Mouse (Mus musculus) heart, embryonic 12.5 days (tissue): Measurements from ENCODE around the gene Mmp11. TPM values are rescaled to one million over a fixed set of nuclear protein-coding genes. Genes with fewer than 3 reads are reported as not detected.

ENCODE experiments used
- ATAC-seq: fragments of 200-750 bp; cut with Nextera tagmentation; 2 replicates; pipeline ENCODE4 v1.8.0; 2017; ENCODE audit warnings: moderate TSS enrichment, moderate library complexity; ENCODE audit not compliant: insufficient number of reproducible peaks, low FRiP score
- H3K27ac ChIP-seq: fragments of 300-500 bp; sonication (generic); 2 replicates; pipeline ENCODE4 v1.5.1; 2016; ENCODE audit warnings: mild to moderate bottlenecking, moderate library complexity; ENCODE audit not compliant: poor library complexity, severe bottlenecking
- H3K27me3 ChIP-seq: fragments of 300-500 bp; sonication (generic); replicated peaks from 2 replicates; pipeline ENCODE4 v1.6.1; 2016; ENCODE audit warnings: mild to moderate bottlenecking, moderate library complexity
- H3K36me3 ChIP-seq: fragments of 300-500 bp; sonication (generic); 2 replicates; pipeline ENCODE4 v1.6.1; 2016; ENCODE audit warnings: mild to moderate bottlenecking, moderate library complexity
- H3K4me1 ChIP-seq: fragments of 300-500 bp; sonication (generic); replicated peaks from 2 replicates; pipeline ENCODE4 v1.6.1; 2016; ENCODE audit warnings: mild to moderate bottlenecking
- H3K4me2 ChIP-seq: fragments of 300-500 bp; sonication (generic); 2 replicates; pipeline ENCODE4 v1.6.1; 2016; ENCODE audit warnings: mild to moderate bottlenecking, moderate library complexity
- H3K4me3 ChIP-seq: fragments of 300-500 bp; sonication (generic); 2 replicates; pipeline ENCODE4 v1.5.1; 2016; ENCODE audit warnings: mild to moderate bottlenecking
- H3K9ac ChIP-seq: fragments of 300-500 bp; sonication (generic); 2 replicates; pipeline ENCODE4 v1.6.1; 2016; ENCODE audit warnings: mild to moderate bottlenecking, moderate library complexity
- H3K9me3 ChIP-seq: fragments of 300-500 bp; sonication (generic); replicated peaks from 2 replicates; pipeline ENCODE4 v1.6.1; 2016; ENCODE audit warnings: mild to moderate bottlenecking, moderate library complexity
- WGBS: fragments of 180-500 bp; shearing (Covaris S2); methylation state at CpG from one replicate; pipeline ENCODE4 v1.1.7; 2016; 5-methylcytosine and 5-hydroxymethylcytosine counted together
- polyA plus RNA-seq: library from polyadenylated mRNA; unstranded; fragments of >200 nt; fragmentation: Nextera tagmentation; extraction: Ambion mirVana; gene quantifications from 2 replicates; pipeline ENCODE4 v1.2.1, GENCODE M21; 2016

Gene Mmp11
- polyA plus RNA-seq, 1 experiment from 2014 or later = 27.1 TPM

DNA sequence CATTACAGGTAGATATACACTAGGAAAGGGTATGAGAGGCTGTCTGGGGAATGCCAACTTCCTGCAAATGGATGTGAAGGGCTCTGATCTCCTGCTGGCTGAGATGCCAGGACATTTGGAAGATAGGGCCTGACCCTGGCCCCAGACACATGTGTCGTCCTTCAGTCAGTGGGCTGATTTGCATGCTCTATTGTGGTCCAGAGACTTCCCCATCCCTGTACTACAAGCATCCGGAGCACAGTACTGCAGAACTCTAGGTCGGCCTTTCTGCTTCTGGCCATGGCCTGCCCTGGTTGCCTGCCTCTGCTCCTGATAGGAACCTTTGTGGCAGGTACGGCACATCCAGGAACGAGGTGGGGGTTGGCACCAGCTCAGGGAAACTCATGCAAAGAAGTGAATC lies 11.8 kb upstream of the Mmp11 start:
- WGBS = 68% methylated on average over 5 of the region's 5 CpGs
- no peaks in the 10 kb centered on the region for H3K36me3 ChIP-seq
- no peak overlapping the region for H3K4me3 ChIP-seq
- no peak overlapping the region for H3K9ac ChIP-seq
- no peaks in the 10 kb centered on the region for H3K9me3 ChIP-seq
- ATAC-seq = no peak
- H3K27ac ChIP-seq = no peak overlapping the region
- no peak overlapping the region for H3K4me2 ChIP-seq
- H3K27me3 ChIP-seq = peaks cover 34% of the 10 kb centered on the region
- H3K4me1 ChIP-seq = peaks cover 14% of the 10 kb centered on the region; the same call in 1 of the 2 replicates

DNA sequence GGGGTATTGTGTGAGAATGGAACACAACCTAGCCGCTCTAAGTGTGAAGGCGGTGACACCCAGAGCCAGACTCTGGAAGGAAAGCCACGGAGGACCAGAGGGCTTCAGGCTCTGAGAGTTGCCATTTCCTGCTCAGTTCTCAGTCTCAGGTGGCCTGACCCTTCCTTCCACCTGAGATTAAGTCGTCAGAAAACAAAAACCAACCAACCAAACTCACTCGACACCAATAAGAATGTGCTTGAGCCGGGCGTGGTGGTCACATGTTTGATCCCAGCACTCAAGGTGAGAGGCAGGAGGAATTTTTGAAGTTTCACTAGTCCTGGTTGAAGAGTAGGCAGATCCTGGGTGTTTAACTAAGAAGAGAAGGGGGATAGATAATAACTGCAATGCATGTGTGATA lies 9.6 kb upstream of the Mmp11 start:
- peaks cover 10% of the 10 kb centered on the region for H3K4me1 ChIP-seq
- H3K4me3 ChIP-seq = no peak overlapping the region
- H3K27ac ChIP-seq = no peak overlapping the region
- peaks cover 27% of the 10 kb centered on the region for H3K27me3 ChIP-seq
- no peak overlapping the region for H3K9ac ChIP-seq
- H3K4me2 ChIP-seq = no peak overlapping the region
- no peaks in the 10 kb centered on the region for H3K9me3 ChIP-seq
- WGBS = 76% methylated on average over 7 of the region's 7 CpGs
- no peaks in the 10 kb centered on the region for H3K36me3 ChIP-seq
- no peak for ATAC-seq

DNA sequence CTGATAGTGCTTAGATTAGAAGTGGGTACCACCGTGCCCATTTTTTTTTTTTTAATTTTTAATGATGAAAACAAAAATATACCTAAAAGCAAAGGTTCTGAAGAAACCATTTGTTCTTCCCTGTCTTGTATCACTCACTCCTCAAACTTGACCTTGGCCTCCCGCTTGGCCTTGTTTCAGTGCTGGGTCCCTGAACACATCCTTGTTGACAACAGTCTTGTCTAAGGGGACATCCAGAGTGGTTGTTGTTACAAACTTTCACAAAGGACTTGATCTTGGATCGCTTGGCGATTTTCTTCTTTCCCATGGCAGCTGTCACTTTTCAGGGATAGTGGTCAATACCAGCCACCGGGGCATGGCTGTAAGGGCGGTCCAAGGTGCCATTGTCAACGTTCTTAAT lies 8.9 kb upstream of the Mmp11 start:
- 86% methylated on average over 7 of the region's 7 CpGs for WGBS
- Histone ChIP-seq H3K4me1 (peaks cover 12% of the 10 kb centered on the region), H3K4me2 (no peak overlapping the region), H3K9ac (no peak overlapping the region), H3K27ac (no peak overlapping the region), H3K36me3 (no peaks in the 10 kb centered on the region), H3K27me3 (peaks cover 27% of the 10 kb centered on the region), H3K9me3 (no peaks in the 10 kb centered on the region), H3K4me3 (no peak overlapping the region)
- ATAC-seq = no peak

DNA sequence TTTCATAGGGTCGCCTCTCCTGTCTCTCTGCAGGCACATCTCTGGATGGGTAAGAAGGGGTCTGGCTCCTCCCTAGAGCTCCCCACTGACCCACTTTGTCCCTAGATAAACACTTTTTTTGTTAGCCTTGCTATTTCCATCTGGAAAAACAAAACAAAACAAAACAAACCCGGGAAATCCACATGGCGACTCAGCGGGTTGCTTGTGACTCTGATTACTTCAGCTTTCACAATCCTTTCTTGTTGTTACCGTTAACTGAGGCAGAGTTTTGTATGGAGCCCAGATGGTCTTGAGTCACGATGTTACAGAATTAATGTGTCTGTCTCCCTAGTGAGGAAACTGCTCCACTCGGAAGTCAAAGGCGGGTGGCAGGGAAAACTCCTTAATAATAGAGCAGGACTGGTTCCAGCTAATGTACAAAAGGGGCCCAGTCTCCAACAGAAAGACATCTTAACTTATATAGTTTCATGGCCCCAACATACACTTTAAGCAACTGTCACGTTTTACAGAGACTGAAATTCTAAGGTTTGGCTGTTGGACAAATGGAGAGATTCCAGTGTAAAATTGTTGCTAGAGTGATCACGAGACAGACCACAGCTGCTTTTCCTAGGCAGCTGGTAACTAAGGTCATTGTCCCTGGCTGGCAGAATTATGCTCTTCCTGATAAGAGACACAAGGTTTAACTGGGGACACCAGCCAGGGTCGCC lies 7.9 kb upstream of the Mmp11 start:
- WGBS = 32% methylated on average over 11 of the region's 11 CpGs
- Histone ChIP-seq H3K4me3 (no peak overlapping the region), H3K9ac (no peak overlapping the region), H3K4me2 (no peak overlapping the region), H3K9me3 (no peaks in the 10 kb centered on the region), H3K4me1 (peaks cover 20% of the 10 kb centered on the region), H3K27me3 (peaks cover 18% of the 10 kb centered on the region), H3K27ac (no peak overlapping the region), H3K36me3 (no peaks in the 10 kb centered on the region)
- no peak for ATAC-seq

DNA sequence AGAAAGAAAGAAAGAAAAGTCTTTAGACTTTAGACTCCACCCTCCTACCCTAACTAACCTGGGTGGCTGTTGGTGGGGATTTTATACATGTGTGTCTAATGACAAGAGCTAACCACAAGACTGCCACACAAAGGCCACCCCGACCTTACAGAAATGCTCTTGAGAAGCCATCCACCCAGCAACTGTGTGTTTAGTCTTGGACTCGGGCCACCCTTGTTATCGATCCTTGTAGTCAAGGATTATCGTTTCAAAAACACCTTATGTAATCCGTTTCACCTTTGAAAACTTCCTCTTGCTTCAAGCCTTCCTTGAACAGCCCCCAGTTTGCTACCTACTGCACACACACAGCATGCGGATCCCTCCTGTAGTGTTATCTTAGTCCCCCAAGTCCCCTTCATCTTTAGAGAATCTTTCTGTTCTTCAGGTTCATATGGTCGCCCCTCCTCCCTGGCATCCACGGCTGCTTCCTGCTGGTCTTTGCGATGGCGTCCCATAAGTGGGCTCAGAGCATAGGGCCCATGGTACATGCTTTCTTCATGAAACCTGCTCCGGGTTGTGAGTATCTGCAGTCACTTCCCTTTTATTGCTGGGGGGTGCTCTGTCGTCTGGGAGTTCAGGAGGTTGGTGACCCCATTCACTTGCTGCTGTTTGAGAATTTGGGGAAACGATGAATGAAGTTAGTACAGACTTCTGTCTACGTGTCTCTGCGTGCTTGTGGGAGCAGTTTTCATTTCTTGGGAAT lies 6.6 kb upstream of the Mmp11 start, which contains the start of gene Vpreb3:
Vpreb3 (plus strand) TSS at position 322 of the 742 bp plus-strand sequence.
- Histone ChIP-seq H3K4me2 (no peak within 1 kb of the TSS), H3K4me3 (no peak within 1 kb of the TSS), H3K4me1 (peaks cover 24% of the 10 kb centered on the region), H3K36me3 (no peaks in the 10 kb centered on the region), H3K9me3 (no peaks in the 10 kb centered on the region), H3K9ac (no peak within 1 kb of the TSS), H3K27ac (no peak within 1 kb of the TSS), H3K27me3 (0 out of 2 replicates have a peak, but pooled peaks cover 6% of the 10 kb centered on the region)
- WGBS = 75% methylated on average over 15 of the region's 15 CpGs
- no peak for ATAC-seq

DNA sequence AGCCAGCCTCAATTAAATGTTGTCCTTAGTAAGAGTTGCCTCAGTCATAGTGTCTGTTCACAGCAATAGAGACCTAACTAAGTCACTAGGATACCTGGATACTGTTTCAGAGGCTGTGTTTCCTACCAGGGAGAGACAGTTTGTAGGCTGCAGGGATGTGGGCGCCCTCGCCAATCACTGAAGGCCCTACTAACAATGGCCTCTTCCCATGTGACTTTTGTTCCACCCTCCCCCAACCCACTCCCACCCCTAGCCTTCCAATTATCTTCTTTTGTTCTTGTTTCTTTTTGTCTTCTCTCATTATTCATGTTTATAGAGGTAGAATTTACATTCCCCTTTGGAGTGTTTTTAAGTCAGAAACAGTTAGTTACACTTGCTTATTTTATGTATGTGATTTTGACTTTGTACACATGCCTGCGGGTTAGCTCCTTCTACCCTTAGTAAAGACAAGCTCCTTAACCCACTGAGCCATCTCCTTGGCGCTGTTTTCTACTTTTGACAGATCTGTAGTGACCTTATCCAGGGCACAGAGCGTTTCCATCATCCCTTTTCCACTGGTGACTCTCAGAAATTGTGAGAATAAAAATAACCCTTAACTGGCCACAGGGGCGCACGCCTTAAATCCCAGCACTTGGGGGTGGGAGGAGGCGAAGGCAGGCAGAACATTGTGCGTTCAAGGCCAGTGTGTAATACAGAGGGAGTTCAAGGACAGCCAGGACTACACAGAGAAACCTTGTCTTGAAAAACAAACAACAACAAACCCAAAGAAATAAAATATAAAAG lies 4.9 kb upstream of the Mmp11 start:
- ATAC-seq = no peak
- Histone ChIP-seq H3K27me3 (peaks cover 7% of the 10 kb centered on the region), H3K4me3 (no peak overlapping the region), H3K4me1 (peaks cover 37% of the 10 kb centered on the region), H3K27ac (no peak overlapping the region), H3K9ac (no peak overlapping the region), H3K4me2 (no peak overlapping the region), H3K9me3 (no peaks in the 10 kb centered on the region), H3K36me3 (no peaks in the 10 kb centered on the region)
- WGBS = 72% methylated on average over 9 of the region's 9 CpGs

DNA sequence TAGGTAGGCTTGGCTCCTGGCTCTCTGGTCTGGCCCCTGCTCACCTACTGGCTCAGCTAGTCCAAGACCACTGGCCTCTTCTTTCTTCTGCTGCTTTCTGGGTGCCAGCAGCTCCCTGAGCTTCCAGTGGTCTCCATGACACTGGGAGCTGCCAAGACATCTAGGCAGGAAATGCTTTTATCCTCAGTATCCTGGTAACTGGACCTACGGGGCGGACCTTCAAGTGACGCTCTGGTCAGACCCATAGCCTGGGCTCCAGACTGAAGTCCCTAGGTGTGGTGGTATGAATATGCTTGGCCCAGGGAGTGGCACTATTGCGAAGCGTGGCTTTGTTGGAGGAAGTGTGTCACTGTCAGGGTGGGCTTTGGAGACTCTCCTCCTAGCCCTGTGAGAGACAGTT lies 4.2 kb upstream of the Mmp11 start, which contains the start of gene Gm867:
Gm867 (minus strand) TSS at position 153 of the 400 bp plus-strand sequence.
- Histone ChIP-seq H3K27me3 (peaks cover 13% of the 10 kb centered on the region), H3K4me2 (peak within 1 kb of the TSS; percentile 27), H3K27ac (peak within 1 kb of the TSS; percentile 36), H3K36me3 (no peaks in the 10 kb centered on the region), H3K9me3 (no peaks in the 10 kb centered on the region), H3K4me3 (no peak within 1 kb of the TSS), H3K4me1 (peaks cover 38% of the 10 kb centered on the region), H3K9ac (0 out of 2 replicates have a peak within 1 kb of the TSS, but pooled peaks have one; percentile 23)
- WGBS = 68% methylated on average over 5 of the region's 5 CpGs
- ATAC-seq = no peak

DNA sequence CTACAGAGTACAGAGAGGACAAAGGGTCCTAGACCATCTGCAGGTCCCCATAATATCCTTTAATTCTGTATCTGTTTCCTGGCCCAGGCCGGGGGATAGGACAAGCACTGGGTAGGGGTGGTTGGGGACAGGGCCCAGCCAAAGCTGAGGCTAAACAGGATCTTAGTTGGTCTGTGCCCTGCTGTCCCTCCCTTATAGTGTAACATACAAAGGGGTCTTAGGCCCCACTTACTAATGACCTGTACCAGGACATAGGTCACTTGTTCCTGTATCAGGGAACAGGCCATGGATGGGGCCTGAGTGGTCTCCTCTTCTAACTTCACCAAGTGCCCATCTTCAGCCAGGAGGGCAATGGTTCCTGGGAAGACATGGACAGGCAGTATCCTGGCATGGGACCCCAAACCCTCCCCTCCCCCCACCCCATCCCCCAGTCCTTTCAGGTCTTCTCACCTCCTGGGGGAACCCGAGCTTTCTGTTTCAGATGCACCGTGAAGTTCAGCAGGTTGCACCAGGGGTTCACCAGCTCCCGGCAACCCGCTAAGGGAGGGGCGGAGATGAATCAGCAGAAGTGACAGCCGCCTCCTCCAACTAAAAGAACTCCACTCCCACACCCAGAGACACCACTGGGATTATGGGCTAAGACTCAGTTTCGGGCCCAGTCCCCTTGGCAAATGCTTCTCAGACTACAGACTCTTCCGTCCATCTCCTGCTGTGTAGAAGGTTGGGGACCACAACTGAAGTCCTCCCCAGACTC lies 3.4 kb upstream of the Mmp11 start:
- Histone ChIP-seq H3K27ac (peak overlapping the region; percentile 36), H3K4me1 (peaks cover 42% of the 10 kb centered on the region), H3K4me2 (peak overlapping the region; percentile 27), H3K27me3 (peaks cover 18% of the 10 kb centered on the region), H3K9ac (0 out of 2 replicates have a peak overlapping the region, but pooled peaks have one; percentile 23), H3K9me3 (no peaks in the 10 kb centered on the region), H3K4me3 (no peak overlapping the region), H3K36me3 (no peaks in the 10 kb centered on the region)
- 45% methylated on average over 9 of the region's 9 CpGs for WGBS
- ATAC-seq = peak; percentile 66

DNA sequence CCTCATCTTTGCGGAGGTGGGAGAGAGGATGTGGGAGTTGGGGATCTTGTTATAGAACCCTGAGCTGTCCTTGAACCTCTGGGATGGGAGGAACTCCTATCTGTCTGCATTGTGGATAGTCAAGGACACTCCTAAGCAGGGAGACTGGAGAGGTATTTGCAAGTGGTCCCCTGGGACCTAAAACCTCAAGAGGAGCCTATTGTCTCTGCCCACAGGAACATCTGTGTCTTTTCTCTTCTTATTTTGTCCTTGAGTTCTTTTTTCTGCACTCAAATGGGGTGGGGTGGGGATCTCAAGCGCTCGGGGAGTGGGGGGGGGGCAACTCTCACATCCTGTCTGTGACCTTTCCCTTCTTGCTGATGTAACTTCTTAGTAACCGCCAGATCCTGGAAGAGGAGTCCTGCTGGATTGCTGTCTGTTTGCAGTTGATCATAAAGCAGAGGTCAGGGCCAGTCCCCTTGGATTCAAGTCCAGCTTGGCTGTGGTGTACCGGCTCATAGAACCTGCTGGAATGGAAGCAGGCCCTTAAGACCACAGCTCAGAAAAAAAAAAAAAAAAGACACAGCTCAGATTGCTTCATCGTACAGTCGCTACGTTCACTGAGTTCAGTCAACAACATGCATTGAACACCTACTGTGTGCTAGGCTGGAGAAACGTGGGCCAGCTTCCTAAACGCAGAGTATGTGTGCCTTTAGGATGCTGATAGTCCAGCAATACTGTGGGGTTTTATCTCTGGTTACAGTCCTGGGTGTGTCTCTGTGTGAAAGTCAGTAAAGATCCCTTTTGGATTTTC lies 1.8 kb upstream of the Mmp11 start:
- Histone ChIP-seq H3K36me3 (no peaks in the 10 kb centered on the region), H3K27ac (0 out of 2 replicates have a peak overlapping the region, but pooled peaks have one; percentile 18), H3K4me3 (peak overlapping the region; percentile 68), H3K9me3 (no peaks in the 10 kb centered on the region), H3K9ac (peak overlapping the region; percentile 80), H3K4me2 (peak overlapping the region; percentile 71), H3K4me1 (peaks cover 42% of the 10 kb centered on the region), H3K27me3 (peaks cover 19% of the 10 kb centered on the region)
- WGBS = 47% methylated on average over 10 of the region's 10 CpGs
- no peak for ATAC-seq
